Mouse (Mus musculus): ENCODE data around the gene Spag8.

GRCm38 (mm10) chr4:43700707-43701106, 47.3 kb upstream of the Spag8 start, which contains the start of gene Olfr70:
- no peak for TF ChIP-seq POLR2A (IDR thresholded peaks at IDR 0.05; ENCODE audit: control insufficient read depth, low read depth, low read length)
- TF ChIP-seq CTCF (IDR thresholded peaks at IDR 0.05; ENCODE audit: control insufficient read depth, insufficient read depth, insufficient replicate concordance, low read depth, low read length), result no peak

All from testis, adult 2 months (tissue).